In the genomic region with DNA sequence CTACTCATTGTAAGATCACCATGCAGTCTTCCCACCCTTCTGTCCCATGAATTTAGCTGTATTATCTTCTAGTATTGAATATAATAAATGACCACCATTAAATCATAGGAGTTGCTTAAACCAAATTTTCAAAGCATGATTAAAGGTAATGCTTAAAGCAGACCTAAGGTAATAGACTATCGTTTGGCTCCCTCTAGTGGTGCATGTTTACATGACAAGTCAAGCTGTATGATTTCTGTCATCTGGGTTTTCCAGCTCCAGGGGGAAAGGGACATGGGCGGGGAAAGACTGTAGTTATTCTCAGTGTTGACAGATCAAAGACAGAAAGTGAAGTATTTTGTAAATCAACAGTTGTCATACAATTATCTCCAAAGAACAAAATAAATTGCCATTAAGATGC, we compare ENCODE assay signal across 8 mouse cellular contexts.
DNase-seq lines count a peak whose midpoint lies in the region; ATAC-seq and TF ChIP-seq lines count a peak whose summit lies in the region.

No protein-coding gene starts in this region.

- peak; percentile 63 for DNase-seq in left cerebral cortex, adult 11 months (ENCODE audit: low spot score)
- DNase-seq in left cerebral cortex, adult 8-10 months (ENCODE audit: low spot score in 2 of 2) = no peak
- DNase-seq in cerebellum, adult 11 months = peak; percentile 26
- peak; percentile 83 for DNase-seq in induced T-regulatory cell, adult 2 months (ENCODE audit: low read depth)
- peak; percentile 70 to 84 for DNase-seq in left cerebral cortex, adult 18-20 months (ENCODE audit: low spot score in 2 of 2)
- peak; percentile 32 to 46 for DNase-seq in spleen, adult 2 months (ENCODE audit: low read depth in 1 of 2, low spot score in 2 of 2)

- peaks cover 3% of the 10 kb centered on the region; the same call in 1 of the 2 replicates for H3K4me1 ChIP-seq in forebrain, embryonic 16.5 days (replicated peaks; ENCODE audit: control insufficient read depth, insufficient read depth, low read length)
- peaks cover 30% of the 10 kb centered on the region for H3K4me1 ChIP-seq in midbrain, embryonic 13.5 days (replicated peaks)
- H3K4me1 ChIP-seq in spleen, adult 2 months (ENCODE audit: control insufficient read depth, insufficient read depth, insufficient read length) = no peaks in the 10 kb centered on the region

- peak; percentile 10; the same call in 1 of the 2 replicates for TF ChIP-seq CTCF in spleen, adult 2 months (IDR thresholded peaks at IDR 0.05; ENCODE audit: extremely low read depth, insufficient read depth, insufficient read length, insufficient replicate concordance)

- 3% methylated on average over 2 of the region's 2 CpGs for WGBS in forebrain, embryonic 16.5 days
- 7% methylated on average over 2 of the region's 2 CpGs for WGBS in midbrain, embryonic 13.5 days
- 17% methylated on average over 2 of the region's 2 CpGs for WGBS in spleen, adult 2 months

- H3K9ac ChIP-seq in forebrain, embryonic 16.5 days (replicated peaks; ENCODE audit: low read depth, low read length) = no peak overlapping the region
- no peak overlapping the region for H3K9ac ChIP-seq in midbrain, embryonic 13.5 days (replicated peaks)

- H3K36me3 ChIP-seq in forebrain, embryonic 16.5 days (ENCODE audit: control insufficient read depth, insufficient read depth) = no peaks in the 10 kb centered on the region
- H3K36me3 ChIP-seq in midbrain, embryonic 13.5 days = no peaks in the 10 kb centered on the region
- H3K36me3 ChIP-seq in spleen, adult 2 months (ENCODE audit: control insufficient read depth, insufficient read depth, low read length) = no peaks in the 10 kb centered on the region; the same call in none of the 2 replicates

- no peaks in the 10 kb centered on the region for H3K27me3 ChIP-seq in forebrain, embryonic 16.5 days (replicated peaks; ENCODE audit: control insufficient read depth, insufficient read depth, low read length)
- no peaks in the 10 kb centered on the region for H3K27me3 ChIP-seq in midbrain, embryonic 13.5 days
- H3K27me3 ChIP-seq in spleen, adult 2 months (ENCODE audit: control insufficient read depth, insufficient read depth, low read length) = no peaks in the 10 kb centered on the region

- ATAC-seq in forebrain, embryonic 16.5 days = peak; percentile 82
- ATAC-seq in midbrain, embryonic 13.5 days = peak; percentile 50; the same call in 1 of the 2 replicates

- H3K27ac ChIP-seq in forebrain, embryonic 16.5 days (ENCODE audit: low read length) = no peak overlapping the region
- no peak overlapping the region for H3K27ac ChIP-seq in midbrain, embryonic 13.5 days
- no peak overlapping the region for H3K27ac ChIP-seq in spleen, adult 2 months (ENCODE audit: insufficient read depth, low read length)

- no peak overlapping the region for H3K4me2 ChIP-seq in forebrain, embryonic 16.5 days (ENCODE audit: low read length)
- no peak overlapping the region for H3K4me2 ChIP-seq in midbrain, embryonic 13.5 days (replicated peaks)

- TF ChIP-seq POLR2A in spleen, adult 2 months (IDR thresholded peaks at IDR 0.05; ENCODE audit: low read depth, low read length) = no peak

- H3K4me3 ChIP-seq in forebrain, embryonic 16.5 days (replicated peaks; ENCODE audit: low read length) = no peak overlapping the region
- no peak overlapping the region for H3K4me3 ChIP-seq in midbrain, embryonic 13.5 days (replicated peaks)
- no peak overlapping the region for H3K4me3 ChIP-seq in spleen, adult 2 months (ENCODE audit: extremely low read depth, insufficient read depth, insufficient read length)

- no peaks in the 10 kb centered on the region for H3K9me3 ChIP-seq in forebrain, embryonic 16.5 days (ENCODE audit: control insufficient read depth, low read length)
- H3K9me3 ChIP-seq in midbrain, embryonic 13.5 days = no peaks in the 10 kb centered on the region

Comparison
In these comparisons a context has a peak if more than half of its experiments do, and no peak if none do; other contexts are left out.
1. DNase-seq: peak in left cerebral cortex, adult 11 months (single experiment), cerebellum, adult 11 months (single experiment), induced T-regulatory cell, adult 2 months (single experiment), left cerebral cortex, adult 18-20 months (2 of 2) and spleen, adult 2 months (2 of 2); none in left cerebral cortex, adult 8-10 months (0 of 2).